8 mouse cellular contexts compared by ENCODE assay signal in the genomic region with DNA sequence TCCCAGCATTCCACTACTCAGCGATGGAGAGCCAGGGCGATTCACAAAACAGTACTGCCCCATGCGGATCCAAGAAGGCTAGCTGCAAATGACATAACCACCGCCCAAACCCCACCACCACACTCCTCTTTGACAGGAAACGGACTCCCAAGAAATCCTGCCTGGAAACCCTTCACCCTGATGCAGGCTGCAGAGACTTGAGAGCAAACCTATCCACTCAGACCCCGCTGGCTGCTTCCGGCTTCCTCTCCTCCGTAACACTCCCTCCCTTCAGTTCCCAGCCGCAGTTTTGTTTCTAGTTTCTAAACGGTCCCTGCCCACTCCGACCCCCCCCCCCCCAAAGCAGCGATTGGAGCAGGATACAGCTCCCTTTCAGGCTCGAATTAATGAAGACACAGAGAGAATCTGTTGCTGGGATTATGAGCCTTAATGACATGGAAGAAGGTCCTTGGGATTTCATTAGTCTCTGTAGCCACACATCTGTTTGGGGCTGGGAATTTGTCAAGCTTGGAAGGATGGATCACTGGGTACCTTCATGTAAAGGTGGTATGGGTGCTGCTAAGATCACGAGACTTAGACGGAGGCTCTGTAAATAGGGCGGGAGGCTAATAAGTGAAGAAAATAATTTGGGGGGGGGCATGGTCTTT.
DNase-seq lines count a peak whose midpoint lies in the region; ATAC-seq lines count a peak whose summit lies in the region.

No protein-coding gene starts in this region.

- peak; percentile 54 for DNase-seq in gastrocnemius, postnatal 14 days
- DNase-seq in gastrocnemius, postnatal 36 days: no peak
- DNase-seq in adrenal gland, postnatal 36 days: peak; percentile 10 to 22
- DNase-seq in gastrocnemius, postnatal 25 days: peak; percentile 30
- DNase-seq in intestine, embryonic 14.5 days (ENCODE audit: low spot score): peak; percentile 80
- DNase-seq in liver, embryonic 13.5 days: no peak
- no peak for DNase-seq in spleen, postnatal 4 days (ENCODE audit: low spot score in 2 of 2)

- H3K9ac ChIP-seq in intestine, embryonic 14.5 days (ENCODE audit: low read length): peak overlapping the region; percentile 58
- H3K9ac ChIP-seq in liver, embryonic 13.5 days: peak overlapping the region; percentile 43; the same call in 1 of the 2 replicates
- H3K9ac ChIP-seq in neural tube, embryonic 12.5 days: peak overlapping the region; percentile 35

- intact Hi-C loops in gastrocnemius, postnatal 14 days (cut with DNase I; ENCODE audit: low total_unique reads): no loop called here
- intact Hi-C loops in gastrocnemius, postnatal 36 days (cut with DNase I): loop anchor here (5.0 kb wide), 1 partner anchor 42 kb away; no protein-coding TSS in a partner anchor

- ATAC-seq in intestine, embryonic 14.5 days (replicated peaks; ENCODE audit: low FRiP score, low TSS enrichment, low read depth): peak; percentile 56
- ATAC-seq in liver, embryonic 13.5 days (ENCODE audit: low read depth): peak; percentile 40; the same call in 1 of the 2 replicates
- peak; percentile 68 for ATAC-seq in neural tube, embryonic 12.5 days (ENCODE audit: low FRiP score, low read depth)

- 2% methylated on average over 16 of the region's 16 CpGs for WGBS in intestine, embryonic 14.5 days
- WGBS in liver, embryonic 13.5 days (ENCODE audit: insufficient replicate concordance): 0% methylated on average over 16 of the region's 16 CpGs
- under 1% methylated on average over 16 of the region's 16 CpGs for WGBS in neural tube, embryonic 12.5 days

- H3K4me1 ChIP-seq in intestine, embryonic 14.5 days (replicated peaks; ENCODE audit: control insufficient read depth, insufficient read depth, low read length): peaks cover 13% of the 10 kb centered on the region
- peaks cover 37% of the 10 kb centered on the region for H3K4me1 ChIP-seq in liver, embryonic 13.5 days (replicated peaks)
- H3K4me1 ChIP-seq in neural tube, embryonic 12.5 days: peaks cover 39% of the 10 kb centered on the region

- peak overlapping the region; percentile 45 for H3K4me3 ChIP-seq in intestine, embryonic 14.5 days (ENCODE audit: low read depth, low read length)
- peak overlapping the region; percentile 65 for H3K4me3 ChIP-seq in liver, embryonic 13.5 days (replicated peaks)
- H3K4me3 ChIP-seq in neural tube, embryonic 12.5 days: peak overlapping the region; percentile 35

- no peaks in the 10 kb centered on the region for H3K9me3 ChIP-seq in intestine, embryonic 14.5 days (ENCODE audit: control insufficient read depth, low read length)
- H3K9me3 ChIP-seq in liver, embryonic 13.5 days (replicated peaks): no peaks in the 10 kb centered on the region
- H3K9me3 ChIP-seq in neural tube, embryonic 12.5 days: no peaks in the 10 kb centered on the region

- H3K27me3 ChIP-seq in intestine, embryonic 14.5 days (replicated peaks; ENCODE audit: control insufficient read depth, insufficient read depth, low read length): no peaks in the 10 kb centered on the region
- H3K27me3 ChIP-seq in liver, embryonic 13.5 days: peaks cover 58% of the 10 kb centered on the region
- H3K27me3 ChIP-seq in neural tube, embryonic 12.5 days (replicated peaks): no peaks in the 10 kb centered on the region

- H3K27ac ChIP-seq in intestine, embryonic 14.5 days (ENCODE audit: low read depth): peak overlapping the region; percentile 64
- no peak overlapping the region for H3K27ac ChIP-seq in liver, embryonic 13.5 days
- H3K27ac ChIP-seq in neural tube, embryonic 12.5 days: no peak overlapping the region; the same call in 1 of the 2 replicates

- H3K4me2 ChIP-seq in intestine, embryonic 14.5 days (ENCODE audit: low read length): peak overlapping the region; percentile 68
- H3K4me2 ChIP-seq in liver, embryonic 13.5 days: peak overlapping the region; percentile 81
- H3K4me2 ChIP-seq in neural tube, embryonic 12.5 days (replicated peaks): peak overlapping the region; percentile 71

- H3K36me3 ChIP-seq in intestine, embryonic 14.5 days (ENCODE audit: control insufficient read depth, insufficient read depth, low read length): no peaks in the 10 kb centered on the region
- no peaks in the 10 kb centered on the region for H3K36me3 ChIP-seq in liver, embryonic 13.5 days
- H3K36me3 ChIP-seq in neural tube, embryonic 12.5 days: no peaks in the 10 kb centered on the region

Comparison
In these comparisons a context has a peak if more than half of its experiments do, and no peak if none do; other contexts are left out.
1. DNase-seq: peak in gastrocnemius, postnatal 14 days (single experiment), adrenal gland, postnatal 36 days (2 of 2), gastrocnemius, postnatal 25 days (single experiment) and intestine, embryonic 14.5 days (single experiment); none in gastrocnemius, postnatal 36 days (0 of 2), liver, embryonic 13.5 days (single experiment) and spleen, postnatal 4 days (0 of 2).
2. Peak in every context shown above with its lines, with median percentiles within 50 percentile points of each other: ATAC-seq, H3K4me2 ChIP-seq, H3K4me3 ChIP-seq and H3K9ac ChIP-seq.